Mouse (Mus musculus) forebrain, embryonic 10.5 days (tissue): Measurements from ENCODE around the gene Trhde. TPM values are rescaled to one million over a fixed set of nuclear protein-coding genes. Genes with fewer than 3 reads are reported as not detected.

Source experiments
- DNase-seq: peaks from one replicate; pipeline ENCODE4 v3.0.0-alpha.2; 2017; ENCODE audit warnings: low spot score; ENCODE audit errors: extremely low spot score
- H3K27ac ChIP-seq: fragments of 300-500 bp; sonication (generic); 2 replicates; pipeline ENCODE4 v1.5.1; 2016; ENCODE audit warnings: mild to moderate bottlenecking
- H3K27me3 ChIP-seq: fragments of 300-500 bp; sonication (generic); 2 replicates; pipeline ENCODE4 v1.6.1; 2016; ENCODE audit warnings: mild to moderate bottlenecking; ENCODE audit not compliant: poor library complexity, severe bottlenecking
- H3K36me3 ChIP-seq: fragments of 300-500 bp; sonication (generic); replicated peaks from 2 replicates; pipeline ENCODE4 v1.6.1; 2016; ENCODE audit warnings: mild to moderate bottlenecking, moderate library complexity
- H3K4me1 ChIP-seq: fragments of 300-500 bp; sonication (generic); 2 replicates; pipeline ENCODE4 v1.6.1; 2016
- H3K4me3 ChIP-seq: fragments of 300-500 bp; sonication (generic); 2 replicates; pipeline ENCODE4 v1.5.1; 2016; ENCODE audit warnings: mild to moderate bottlenecking, moderate library complexity
- H3K9me3 ChIP-seq: fragments of 300-500 bp; sonication (generic); 2 replicates; pipeline ENCODE4 v1.6.1; 2016; ENCODE audit warnings: mild to moderate bottlenecking, moderate library complexity
- WGBS: fragments of 180-500 bp; shearing (Covaris S2); methylation state at CpG from one replicate; pipeline ENCODE4 v1.1.7; 2016; 5-methylcytosine and 5-hydroxymethylcytosine counted together
- polyA plus RNA-seq: library from polyadenylated mRNA; unstranded; fragments of >200 nt; fragmentation: Nextera tagmentation; extraction: Ambion mirVana; gene quantifications from 2 replicates; pipeline ENCODE4 v1.2.1, GENCODE M21; 2016

The Trhde gene
- polyA plus RNA-seq, 1 experiment from 2014 or later: 0.24 TPM

DNA sequence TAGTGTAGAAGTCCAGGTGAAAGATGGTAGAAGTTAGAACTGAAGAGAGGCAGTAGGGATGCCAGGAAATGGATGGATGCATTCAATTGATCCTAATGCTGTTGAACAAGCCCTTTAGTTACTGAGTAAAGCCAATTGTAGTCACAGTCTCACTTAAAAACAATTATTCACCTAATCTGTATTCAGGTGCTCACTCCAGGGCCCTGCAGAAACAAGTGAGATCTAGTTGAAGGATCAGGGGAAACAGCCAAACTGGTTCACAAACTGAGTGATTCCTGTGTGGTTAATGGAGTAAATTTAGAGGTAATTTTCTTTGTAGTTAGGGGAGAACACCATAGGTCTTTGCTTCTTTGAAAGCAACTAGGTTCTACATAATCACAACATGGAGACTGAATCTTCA is 100.3 kb downstream of the Trhde start:
- no peaks in the 10 kb centered on the region for H3K4me1 ChIP-seq
- no peaks in the 10 kb centered on the region for H3K9me3 ChIP-seq
- H3K36me3 ChIP-seq: no peaks in the 10 kb centered on the region
- no peak overlapping the region for H3K27ac ChIP-seq
- no peaks in the 10 kb centered on the region for H3K27me3 ChIP-seq
- no peak overlapping the region for H3K4me3 ChIP-seq
- DNase-seq: no peak

DNA sequence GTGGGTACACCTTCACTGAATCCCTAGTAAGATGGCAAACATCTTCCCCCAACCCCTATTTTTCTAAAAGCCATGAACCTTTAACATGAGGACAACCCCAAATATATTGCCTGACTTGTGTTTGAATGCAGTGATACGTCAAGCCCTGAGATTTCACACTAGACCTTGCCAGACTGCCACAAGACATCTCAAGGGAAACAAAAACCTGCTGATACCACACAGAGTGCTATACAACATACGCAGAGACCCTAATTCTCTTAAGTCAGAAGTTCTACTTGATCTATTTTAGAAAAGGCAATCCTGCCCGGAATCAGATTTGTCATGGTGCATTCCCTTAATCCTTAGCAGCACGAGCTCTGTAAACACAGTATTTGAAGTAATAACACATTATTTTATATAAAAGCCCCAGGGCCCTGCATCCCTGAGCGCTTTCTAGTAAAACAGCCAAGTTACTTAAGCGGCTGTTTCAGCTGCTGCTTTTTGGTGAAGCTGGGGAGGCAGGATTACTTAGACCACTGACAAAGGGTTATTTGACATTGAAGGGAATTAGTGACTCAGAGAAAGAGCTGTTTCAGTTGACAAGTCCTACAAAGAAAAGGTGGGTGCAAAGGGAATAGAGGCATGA is 130.2 kb downstream of the Trhde start:
- Histone ChIP-seq H3K4me1 (peaks cover 20% of the 10 kb centered on the region), H3K27ac (no peak overlapping the region), H3K4me3 (no peak overlapping the region), H3K27me3 (peaks cover 14% of the 10 kb centered on the region; the same call in 1 of the 2 replicates), H3K9me3 (no peaks in the 10 kb centered on the region), H3K36me3 (no peaks in the 10 kb centered on the region)
- WGBS: 21% methylated on average over 6 of the region's 6 CpGs
- no peak for DNase-seq

DNA sequence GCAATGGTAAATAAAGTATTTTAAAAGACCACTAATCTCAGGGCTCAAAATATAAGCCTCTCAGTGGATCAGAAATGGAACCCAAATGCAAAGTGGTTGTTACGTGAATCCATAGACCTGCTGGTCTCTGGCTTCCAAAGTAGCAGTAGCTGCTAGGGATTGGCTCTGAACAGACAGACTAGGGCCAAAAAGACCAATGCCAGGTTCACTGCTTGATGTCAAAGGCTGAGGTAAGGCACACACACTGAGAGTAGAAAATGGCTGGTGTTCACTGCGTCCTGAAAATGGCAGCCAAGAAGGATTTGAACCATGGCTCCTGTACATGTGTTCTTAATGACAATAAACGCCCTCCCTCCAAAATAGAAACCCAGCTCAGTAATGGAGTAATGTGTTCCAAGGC is 209.1 kb downstream of the Trhde start:
- no peaks in the 10 kb centered on the region for H3K27me3 ChIP-seq
- DNase-seq: no peak
- no peak overlapping the region for H3K27ac ChIP-seq
- no peaks in the 10 kb centered on the region for H3K9me3 ChIP-seq
- H3K36me3 ChIP-seq: no peaks in the 10 kb centered on the region
- no peak overlapping the region for H3K4me3 ChIP-seq
- 95% methylated on average over 3 of the region's 3 CpGs for WGBS
- H3K4me1 ChIP-seq: no peaks in the 10 kb centered on the region

DNA sequence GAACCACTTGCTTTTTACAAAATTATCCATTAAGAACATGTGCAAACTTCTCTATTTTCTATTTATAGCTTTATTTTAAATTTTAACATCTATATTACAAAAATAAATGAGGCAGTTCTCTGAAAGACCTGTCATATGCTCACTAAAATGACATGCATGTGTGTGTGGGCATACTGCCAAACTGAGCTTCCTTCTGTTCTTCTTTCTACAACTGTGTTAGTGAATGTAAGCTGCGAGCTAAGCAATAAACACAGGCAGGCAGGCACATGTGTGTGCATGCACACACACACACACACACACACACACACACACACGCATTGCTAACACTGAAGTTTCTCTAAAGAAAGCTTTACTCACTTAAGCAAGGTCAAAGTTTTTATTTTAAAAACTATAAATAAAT is 223.2 kb downstream of the Trhde start:
- Histone ChIP-seq H3K27ac (no peak overlapping the region), H3K27me3 (no peaks in the 10 kb centered on the region), H3K36me3 (no peaks in the 10 kb centered on the region), H3K4me3 (no peak overlapping the region), H3K9me3 (no peaks in the 10 kb centered on the region), H3K4me1 (no peaks in the 10 kb centered on the region)
- DNase-seq: no peak
- 89% methylated on average over 2 of the region's 2 CpGs for WGBS

DNA sequence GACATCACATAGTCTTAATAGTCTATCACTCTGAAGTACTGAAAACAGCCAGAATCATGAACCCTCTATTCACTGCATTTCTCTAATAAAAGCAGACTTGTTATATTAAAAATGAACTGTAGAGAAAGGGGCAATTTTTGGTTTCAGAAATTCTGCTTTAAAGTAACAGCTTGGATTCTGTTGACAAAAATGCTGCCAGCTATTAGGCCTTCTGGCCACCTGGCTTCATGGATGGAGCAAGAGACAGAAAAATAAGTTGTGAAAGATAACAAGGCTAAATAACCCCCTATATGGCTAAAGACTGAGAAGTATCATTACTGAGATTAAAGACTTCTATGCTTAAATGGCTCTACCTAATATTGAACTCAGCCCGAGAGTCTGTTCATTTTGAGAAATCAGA is 234.2 kb downstream of the Trhde start:
- WGBS: 94% methylated on average over 1 of the region's 1 CpGs
- Histone ChIP-seq H3K27ac (no peak overlapping the region), H3K4me3 (no peak overlapping the region), H3K27me3 (no peaks in the 10 kb centered on the region), H3K9me3 (no peaks in the 10 kb centered on the region), H3K4me1 (no peaks in the 10 kb centered on the region), H3K36me3 (no peaks in the 10 kb centered on the region)
- DNase-seq: no peak

DNA sequence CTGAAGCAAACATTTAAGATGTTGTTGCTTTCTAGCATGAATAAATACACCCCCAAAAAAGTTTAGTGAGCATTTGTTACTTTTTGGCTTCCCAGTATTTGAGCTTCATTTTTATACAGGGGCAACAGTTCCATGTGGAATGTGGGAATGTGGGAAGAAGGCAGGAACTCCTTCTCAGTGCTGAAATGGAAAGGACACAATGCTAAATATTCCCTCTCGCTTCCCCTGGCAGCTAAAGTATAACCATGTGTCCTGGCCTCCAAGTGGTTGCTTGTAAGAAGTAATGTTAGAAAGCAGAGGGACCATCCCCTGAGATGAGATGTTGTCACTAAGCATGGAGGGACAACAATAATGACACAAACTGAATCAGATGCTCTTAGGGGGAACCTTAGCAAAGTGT is 292.9 kb downstream of the Trhde start:
- Histone ChIP-seq H3K4me3 (no peak overlapping the region), H3K27me3 (no peaks in the 10 kb centered on the region), H3K9me3 (no peaks in the 10 kb centered on the region), H3K27ac (no peak overlapping the region), H3K4me1 (no peaks in the 10 kb centered on the region), H3K36me3 (no peaks in the 10 kb centered on the region)
- no peak for DNase-seq
- 95% methylated on average over 1 of the region's 1 CpGs for WGBS

DNA sequence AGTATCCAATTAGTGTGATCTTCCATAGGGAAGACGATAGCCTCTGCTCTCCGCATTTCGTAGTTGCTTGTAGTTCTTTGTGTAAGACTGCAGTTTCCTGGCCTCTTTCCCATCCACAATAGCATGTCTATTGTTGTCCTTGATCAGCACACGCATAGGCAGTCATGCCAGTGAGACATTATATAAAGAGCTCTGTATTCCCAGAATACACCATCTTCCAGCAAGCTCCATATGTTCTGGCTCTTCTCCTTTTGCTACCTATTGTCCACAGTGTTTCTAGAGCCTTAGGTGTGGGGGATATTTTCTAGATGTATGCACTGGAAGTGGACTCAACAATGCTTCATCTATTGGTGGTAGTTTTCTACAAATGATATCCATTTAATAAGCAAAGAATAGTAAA is 313.3 kb downstream of the Trhde start:
- H3K4me1 ChIP-seq: no peaks in the 10 kb centered on the region
- H3K36me3 ChIP-seq: no peaks in the 10 kb centered on the region
- no peak overlapping the region for H3K27ac ChIP-seq
- DNase-seq: no peak
- no peak overlapping the region for H3K4me3 ChIP-seq
- whole genome bisulfite sequencing: 94% methylated on average over 4 of the region's 4 CpGs
- H3K27me3 ChIP-seq: no peaks in the 10 kb centered on the region
- H3K9me3 ChIP-seq: no peaks in the 10 kb centered on the region

DNA sequence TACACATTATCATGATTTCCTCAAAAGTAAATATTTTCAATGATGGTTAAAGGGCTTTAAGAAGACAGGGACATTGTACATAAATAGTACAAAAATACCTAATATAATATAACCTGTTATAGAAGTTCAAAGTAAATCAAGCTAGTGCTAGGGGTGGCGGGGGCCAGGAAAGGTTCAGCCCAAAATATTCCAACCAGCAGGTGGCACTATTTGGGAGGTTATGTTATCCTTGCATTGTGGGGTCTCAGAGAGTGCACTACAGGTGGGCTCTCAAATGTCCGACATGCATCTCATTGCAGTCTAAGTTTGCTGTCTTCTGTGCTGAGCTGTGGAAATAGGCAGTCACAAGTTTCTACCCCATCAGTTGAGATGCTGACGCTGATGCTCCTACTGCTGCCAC is 346.5 kb downstream of the Trhde start:
- no peaks in the 10 kb centered on the region for H3K4me1 ChIP-seq
- no peaks in the 10 kb centered on the region for H3K9me3 ChIP-seq
- WGBS: 74% methylated on average over 3 of the region's 3 CpGs
- no peak overlapping the region for H3K4me3 ChIP-seq
- DNase-seq: no peak
- H3K27ac ChIP-seq: no peak overlapping the region
- no peaks in the 10 kb centered on the region for H3K27me3 ChIP-seq
- H3K36me3 ChIP-seq: no peaks in the 10 kb centered on the region

DNA sequence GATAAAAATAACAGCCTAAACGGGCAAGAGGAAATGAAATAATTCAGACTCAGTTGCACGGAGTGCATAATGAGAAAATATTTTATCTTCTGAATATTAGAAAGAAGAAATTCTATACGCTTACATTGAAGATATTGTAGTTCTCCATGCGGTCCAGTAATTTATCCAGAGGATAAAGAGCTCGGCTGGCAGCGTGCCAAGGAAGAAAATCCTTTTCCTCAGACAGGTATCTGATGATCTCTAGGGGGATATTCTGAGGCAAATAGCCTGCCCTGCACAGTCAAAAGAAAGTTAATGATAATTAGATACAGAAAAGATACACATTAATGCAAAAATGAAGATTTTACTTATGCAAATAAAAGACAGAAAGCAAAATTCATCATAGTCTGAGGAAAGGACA is 354.0 kb downstream of the Trhde start:
- no peak for DNase-seq
- no peak overlapping the region for H3K4me3 ChIP-seq
- 81% methylated on average over 6 of the region's 6 CpGs for WGBS
- H3K4me1 ChIP-seq: peaks cover 9% of the 10 kb centered on the region; the same call in 1 of the 2 replicates
- no peaks in the 10 kb centered on the region for H3K27me3 ChIP-seq
- no peaks in the 10 kb centered on the region for H3K9me3 ChIP-seq
- H3K27ac ChIP-seq: no peak overlapping the region
- H3K36me3 ChIP-seq: no peaks in the 10 kb centered on the region

DNA sequence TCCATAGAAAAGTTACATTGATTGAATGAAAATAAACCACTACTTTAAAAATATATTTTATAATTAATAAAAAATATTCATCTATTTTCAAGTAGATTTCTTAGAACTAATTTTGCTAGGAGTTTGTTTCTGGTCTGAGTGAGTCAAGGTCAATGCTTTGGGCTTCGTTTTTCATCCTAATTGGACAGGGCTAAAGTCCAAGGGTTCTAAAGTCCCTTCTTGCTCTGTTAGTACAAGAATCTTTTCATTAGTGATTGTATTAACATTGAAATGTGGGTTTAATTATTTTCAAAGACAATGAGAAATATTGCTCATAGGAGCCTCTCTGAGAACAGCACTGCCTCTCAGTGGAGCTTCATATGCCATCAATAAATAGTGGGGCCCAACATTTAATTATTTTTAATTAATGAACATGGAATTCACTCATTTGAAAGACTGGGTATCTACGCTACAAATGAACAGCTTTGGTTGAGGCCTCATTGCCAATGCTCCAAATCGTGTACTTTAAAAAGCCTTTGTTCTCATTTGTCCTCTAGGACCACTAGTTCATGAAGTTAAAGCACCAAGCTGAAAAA is 383.1 kb downstream of the Trhde start:
- no peaks in the 10 kb centered on the region for H3K27me3 ChIP-seq
- no peaks in the 10 kb centered on the region for H3K4me1 ChIP-seq
- 76% methylated on average over 3 of the region's 3 CpGs for WGBS
- H3K4me3 ChIP-seq: no peak overlapping the region
- H3K27ac ChIP-seq: no peak overlapping the region
- no peaks in the 10 kb centered on the region for H3K9me3 ChIP-seq
- H3K36me3 ChIP-seq: no peaks in the 10 kb centered on the region
- no peak for DNase-seq

DNA sequence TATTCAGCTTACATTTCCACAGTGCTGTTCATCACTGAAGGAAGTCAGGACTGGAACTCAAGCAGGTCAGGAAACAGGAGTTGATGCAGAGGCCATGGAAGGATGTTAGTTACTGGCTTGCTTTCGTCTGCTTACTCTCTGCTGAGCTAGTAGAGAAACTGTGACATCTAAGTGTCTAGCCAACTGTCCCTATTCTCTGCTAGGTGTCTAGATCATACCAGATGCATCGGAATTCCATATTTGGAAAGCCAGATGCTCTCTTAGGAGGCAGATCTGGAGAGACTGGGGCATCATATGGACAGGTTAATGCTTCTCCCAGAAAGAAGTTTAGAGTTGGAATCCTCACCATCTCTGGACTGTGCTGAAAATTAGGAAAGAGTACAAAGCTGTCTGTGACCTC is 386.4 kb downstream of the Trhde start:
- Histone ChIP-seq H3K9me3 (no peaks in the 10 kb centered on the region), H3K4me1 (no peaks in the 10 kb centered on the region), H3K27ac (no peak overlapping the region), H3K4me3 (no peak overlapping the region), H3K36me3 (no peaks in the 10 kb centered on the region), H3K27me3 (no peaks in the 10 kb centered on the region)
- no peak for DNase-seq
- WGBS: 87% methylated on average over 2 of the region's 2 CpGs

DNA sequence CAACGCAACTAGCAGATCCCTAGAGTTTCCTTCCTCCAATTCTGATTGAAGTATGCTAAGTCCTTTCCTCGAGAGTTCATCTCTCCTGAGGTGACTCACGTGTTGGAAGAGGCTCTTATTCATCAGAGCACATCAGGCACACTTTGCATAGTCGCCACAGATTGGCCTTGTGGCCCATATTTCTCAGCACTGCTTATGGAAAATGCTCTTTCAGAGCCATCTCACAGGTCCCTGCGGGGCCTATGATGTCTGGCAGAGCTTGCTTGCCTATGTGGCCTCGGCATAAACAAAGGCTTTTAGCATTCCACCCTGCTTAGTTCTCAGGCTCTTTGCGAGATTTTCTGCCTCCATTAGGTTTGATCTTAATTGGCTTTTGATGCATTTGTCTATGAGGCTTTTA is 396.8 kb downstream of the Trhde start:
- Histone ChIP-seq H3K27ac (no peak overlapping the region), H3K4me1 (peaks cover 9% of the 10 kb centered on the region), H3K9me3 (no peaks in the 10 kb centered on the region), H3K27me3 (no peaks in the 10 kb centered on the region), H3K36me3 (no peaks in the 10 kb centered on the region), H3K4me3 (no peak overlapping the region)
- no peak for DNase-seq
- 48% methylated on average over 7 of the region's 7 CpGs for WGBS

DNA sequence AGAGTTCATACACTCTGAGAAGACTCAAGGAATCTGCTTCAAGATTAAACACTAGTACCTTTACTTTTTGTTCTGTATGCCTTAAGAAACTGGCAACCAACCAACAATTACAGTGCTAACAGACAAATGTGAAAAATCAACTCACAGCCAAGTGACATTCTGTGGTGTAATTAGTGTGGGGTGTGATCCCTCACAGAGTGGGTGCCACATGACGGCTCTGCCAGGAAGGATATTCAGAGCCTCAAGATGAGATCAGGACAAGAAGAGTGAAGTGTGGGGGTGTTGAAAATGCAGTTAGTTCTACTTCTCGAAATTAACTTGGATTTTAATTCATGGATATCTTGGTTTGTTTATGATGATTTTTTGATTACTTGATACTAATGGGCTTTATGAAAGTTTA is 398.3 kb downstream of the Trhde start:
- Histone ChIP-seq H3K27me3 (no peaks in the 10 kb centered on the region), H3K4me1 (peaks cover 9% of the 10 kb centered on the region), H3K36me3 (no peaks in the 10 kb centered on the region), H3K27ac (no peak overlapping the region), H3K9me3 (no peaks in the 10 kb centered on the region), H3K4me3 (no peak overlapping the region)
- no peak for DNase-seq
- 82% methylated on average over 2 of the region's 2 CpGs for WGBS

DNA sequence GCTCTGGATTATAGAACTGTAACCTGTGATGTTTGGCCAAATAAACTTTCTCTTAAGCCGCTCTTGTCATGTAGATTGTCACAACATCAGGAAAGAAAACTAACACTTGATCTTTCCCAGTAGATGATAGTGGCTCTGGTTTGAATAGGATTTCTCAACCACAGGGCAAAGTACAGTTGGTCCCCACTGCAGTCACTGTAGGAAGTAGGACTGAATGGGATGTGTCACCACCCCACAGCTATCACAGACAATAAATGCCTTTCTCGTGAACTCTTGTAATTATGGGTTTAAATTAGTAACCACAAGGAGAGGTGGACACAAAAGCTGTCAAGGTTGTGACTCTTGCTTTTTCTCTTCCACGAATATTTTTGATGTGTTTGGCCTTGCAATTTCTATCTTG is 431.3 kb downstream of the Trhde start:
- no peak for DNase-seq
- Histone ChIP-seq H3K36me3 (no peaks in the 10 kb centered on the region), H3K4me3 (no peak overlapping the region), H3K27me3 (no peaks in the 10 kb centered on the region), H3K27ac (no peak overlapping the region), H3K9me3 (no peaks in the 10 kb centered on the region), H3K4me1 (no peaks in the 10 kb centered on the region)
- 89% methylated on average over 3 of the region's 3 CpGs for WGBS
